Mouse (Mus musculus) fat pad, adult 2 months (tissue): ENCODE measurements around the gene Ush1g.

Experiments
- DNase-seq: peaks from one replicate; pipeline ENCODE4 v3.0.0-alpha.2; 2011; ENCODE audit warnings: low read depth, low spot score; ENCODE audit errors: extremely low read depth

The Ush1g gene

GRCm38 (mm10) chr11:115335223-115335622 lies 13.4 kb upstream of the Ush1g start:
- DNase-seq, result no peak

- no peak for DNase-seq
Observed at GRCm38 (mm10) chr11:115334531-115334930, 12.7 kb upstream of the Ush1g start, which contains the start of gene Otop3. Otop3 (plus strand) TSS chr11:115334731.

GRCm38 (mm10) chr11:115329339-115329738 lies 7.5 kb upstream of the Ush1g start:
- no peak for DNase-seq

DNA sequence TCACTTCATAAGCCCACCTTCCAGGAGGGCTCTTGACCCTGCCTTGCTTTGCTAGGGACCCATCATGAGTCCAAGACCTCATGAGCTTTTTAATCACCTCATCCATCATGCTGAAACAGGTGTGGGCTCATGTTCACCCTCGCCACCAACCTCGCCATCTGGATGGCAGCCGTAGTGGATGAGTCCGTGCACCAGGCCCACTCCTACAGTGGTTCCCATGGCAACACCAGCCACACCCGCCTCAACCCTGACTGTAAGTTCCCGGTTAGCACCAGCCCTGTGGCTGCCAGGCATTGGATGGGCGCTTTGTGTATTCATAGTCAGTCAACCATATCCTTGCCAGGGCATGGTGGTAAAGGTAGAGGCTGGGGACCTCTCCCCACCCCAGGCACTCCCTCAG lies 4.9 kb upstream of the Ush1g start:
- no peak for DNase-seq

GRCm38 (mm10) chr11:115323354-115323753 lies 1.5 kb upstream of the Ush1g start:
- no peak for DNase-seq

DNA sequence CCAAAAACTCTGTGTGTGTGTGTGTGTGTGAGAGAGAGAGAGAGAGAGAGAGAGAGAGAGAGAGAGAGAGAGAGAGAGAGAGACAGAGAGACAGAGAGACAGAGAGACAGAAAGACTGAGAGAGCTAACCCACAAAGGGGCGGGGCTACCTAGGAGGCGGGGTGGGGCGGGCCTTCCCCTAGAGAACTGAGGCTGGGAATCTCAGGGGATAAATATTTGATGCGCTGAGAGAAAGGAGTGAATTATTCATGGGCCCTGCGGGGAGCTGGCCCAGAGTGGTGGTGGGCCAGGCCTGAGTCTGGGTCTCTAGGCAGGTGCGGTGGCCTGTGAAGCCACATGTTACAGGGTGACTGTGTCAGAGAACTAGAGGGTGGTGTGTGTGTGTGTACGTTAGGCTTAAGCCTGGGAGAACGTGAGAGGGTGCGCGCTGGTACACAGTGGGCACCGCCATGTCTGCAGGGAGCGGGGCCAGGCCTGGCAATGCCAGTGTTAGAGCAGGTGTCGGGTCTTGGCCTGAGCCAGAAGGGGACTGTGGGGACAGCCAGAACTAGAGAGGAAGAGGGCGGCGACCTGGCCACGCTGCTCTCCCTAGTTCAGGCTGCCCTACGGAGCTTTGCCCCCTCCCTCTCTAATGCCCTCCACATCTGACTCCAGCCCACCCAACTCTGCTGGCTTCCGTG lies 2.0 kb downstream of the Ush1g start:
- no peak for DNase-seq

DNA sequence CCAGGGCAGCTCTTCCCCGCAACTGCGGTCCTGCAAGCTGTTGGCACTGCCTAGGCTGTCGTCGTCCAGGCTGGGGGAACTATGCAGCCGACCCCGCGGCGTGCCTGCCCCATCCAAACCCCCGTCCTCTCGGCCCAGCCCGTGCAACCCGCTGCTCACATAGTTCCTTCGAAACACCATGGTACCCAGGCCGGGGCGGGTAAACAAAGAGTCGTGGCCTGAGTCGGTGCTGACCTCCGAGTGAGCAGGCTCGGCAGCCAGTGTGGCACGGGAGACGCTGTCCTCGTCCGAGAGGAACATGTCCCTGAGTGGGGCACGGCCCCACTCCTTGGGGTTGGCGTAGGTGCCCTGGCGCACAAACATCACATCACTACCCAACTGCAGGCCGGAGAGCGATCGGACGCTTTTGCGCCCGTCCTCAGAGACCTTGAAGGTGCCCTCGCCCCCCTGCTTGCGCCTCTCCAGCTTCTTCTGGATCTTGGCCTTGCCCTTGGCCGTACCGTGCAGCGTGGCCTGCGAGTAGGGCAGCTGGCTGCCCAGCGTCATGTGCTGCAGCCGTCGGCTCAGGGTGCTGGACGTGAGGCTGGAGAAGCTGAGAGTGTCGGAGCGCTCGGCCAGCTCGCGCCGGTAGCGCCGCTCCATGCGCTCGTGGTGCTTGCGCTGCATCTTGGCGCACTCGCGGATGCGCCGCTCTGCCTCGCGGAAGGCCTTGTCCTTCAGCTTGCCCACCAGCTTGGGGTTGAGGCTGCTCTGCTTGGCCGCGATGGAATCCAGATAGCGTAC lies 3.4 kb downstream of the Ush1g start:
- no peak for DNase-seq

DNA sequence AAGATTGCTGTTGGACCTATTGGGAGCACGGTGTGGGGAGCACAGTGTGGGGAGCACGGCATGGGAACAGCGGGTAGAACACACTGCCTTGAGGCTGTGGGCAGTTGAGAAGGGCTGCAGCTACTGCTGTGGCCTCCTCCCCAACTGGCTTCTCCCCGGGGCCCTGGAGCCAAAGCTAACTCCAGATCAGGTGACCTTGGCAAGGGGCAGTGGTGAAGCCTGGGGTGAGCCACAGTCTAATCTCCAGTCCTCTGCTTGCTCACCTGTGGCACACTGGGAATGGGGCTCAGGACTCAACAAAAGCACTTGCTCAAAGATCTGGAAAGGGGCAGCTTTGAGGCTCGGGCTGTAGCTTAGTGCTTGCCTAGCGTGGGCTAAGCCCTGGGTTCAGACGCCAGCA lies 4.6 kb downstream of the Ush1g start:
- DNase-seq, result no peak

- no peak for DNase-seq
Observed at GRCm38 (mm10) chr11:115314249-115314648, 7.6 kb downstream of the Ush1g start.

GRCm38 (mm10) chr11:115308781-115309180 lies 13.1 kb downstream of the Ush1g start:
- DNase-seq, result no peak

- DNase-seq, result no peak
Observed at GRCm38 (mm10) chr11:115306863-115307262, 15.0 kb downstream of the Ush1g start, which contains the start of gene Otop2. Otop2 (plus strand) TSS chr11:115307163.

GRCm38 (mm10) chr11:115303167-115303566 lies 18.7 kb downstream of the Ush1g start:
- DNase-seq, result no peak

- no peak for DNase-seq
Observed at GRCm38 (mm10) chr11:115301351-115301750, 20.5 kb downstream of the Ush1g start.

DNA sequence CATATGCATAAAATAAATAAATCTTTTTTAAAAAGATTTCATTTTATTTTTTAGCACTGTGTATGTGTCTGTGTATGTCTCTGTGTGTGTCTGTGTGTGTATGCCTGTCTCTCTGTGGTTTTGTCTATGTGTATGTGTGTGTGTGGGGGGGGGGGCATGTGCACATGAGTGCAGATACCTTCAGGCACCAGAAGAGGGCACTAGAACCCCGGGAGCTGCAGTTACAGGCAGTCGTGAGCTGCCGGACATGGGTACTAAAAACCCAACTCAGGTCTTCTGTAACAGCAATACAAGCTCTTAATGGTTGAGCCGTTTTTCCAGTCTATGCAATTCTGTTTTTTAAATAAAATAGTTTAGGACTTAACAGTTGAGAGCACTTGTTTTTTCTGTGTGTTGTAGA lies 21.1 kb downstream of the Ush1g start:
- no peak for DNase-seq

GRCm38 (mm10) chr11:115298160-115298559 lies 23.7 kb downstream of the Ush1g start:
- no peak for DNase-seq

DNA sequence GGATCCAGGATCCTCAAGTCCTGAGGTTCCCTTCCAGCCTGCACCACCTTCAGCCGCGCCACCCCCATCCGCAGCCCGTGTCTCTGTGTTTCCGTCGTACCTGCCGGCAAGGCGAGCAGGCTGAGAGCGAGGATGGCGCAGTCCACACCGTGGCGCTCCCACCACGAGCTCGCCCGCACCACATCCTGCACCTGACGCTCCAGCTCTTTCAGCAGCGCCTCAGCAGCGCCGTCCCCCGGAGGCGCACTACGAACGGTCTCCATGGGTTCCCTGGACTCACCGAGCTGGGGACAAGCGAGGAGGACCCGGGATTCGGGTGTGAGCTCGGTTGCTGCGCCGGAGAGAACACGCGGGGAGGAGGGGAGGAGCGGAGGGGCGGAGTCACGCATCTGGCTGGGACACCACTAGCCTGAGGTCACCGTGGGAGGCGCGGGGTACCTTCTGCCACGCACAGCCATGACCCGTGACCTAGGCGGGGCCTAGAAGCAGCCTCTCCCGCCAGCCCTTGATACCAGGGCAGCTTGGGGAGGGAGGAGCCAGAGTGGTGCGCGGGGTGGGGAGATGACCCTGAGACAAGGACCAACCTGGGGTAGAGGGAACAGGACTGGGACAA lies 24.5 kb downstream of the Ush1g start, which contains the start of gene Fads6:
TSS of gene Fads6 (minus strand) at position 450 of the 613 bp plus-strand sequence.
- DNase-seq, result no peak

DNA sequence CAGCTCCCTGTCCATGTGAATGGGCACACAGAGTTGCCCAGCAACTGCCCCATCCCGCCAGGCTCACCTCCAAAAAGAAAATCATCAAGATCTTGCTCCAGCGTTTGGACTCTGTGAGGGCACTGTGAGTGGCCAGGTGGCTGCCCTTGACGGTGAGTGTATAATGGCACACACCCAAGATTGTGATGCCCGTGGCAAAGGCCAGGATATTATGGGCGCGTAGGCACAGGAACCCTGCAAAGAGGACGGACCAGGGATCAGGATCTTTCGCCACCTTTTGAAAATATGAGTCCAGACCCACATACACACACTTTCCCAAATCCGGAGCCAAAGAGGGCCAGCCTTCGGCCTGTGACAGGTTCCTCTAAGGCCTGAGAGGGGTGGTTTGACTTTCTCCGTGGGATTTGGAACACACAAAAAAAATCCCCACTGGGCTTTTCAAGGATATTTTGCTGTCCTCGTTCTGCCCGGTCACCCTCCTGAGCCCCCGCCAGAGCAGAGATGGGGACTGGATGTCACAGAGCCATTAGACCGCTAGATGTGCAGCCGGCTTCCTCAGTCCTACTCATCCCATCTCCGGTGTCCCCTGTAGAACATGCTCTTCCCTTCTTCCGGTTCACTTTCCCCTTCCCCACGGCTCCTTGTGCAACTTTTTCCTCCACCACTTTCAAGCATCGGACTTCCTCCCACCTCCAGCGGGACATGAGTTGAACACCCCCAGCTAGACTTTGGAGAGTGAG lies 25.2 kb downstream of the Ush1g start:
- peak; percentile 76 for DNase-seq

DNA sequence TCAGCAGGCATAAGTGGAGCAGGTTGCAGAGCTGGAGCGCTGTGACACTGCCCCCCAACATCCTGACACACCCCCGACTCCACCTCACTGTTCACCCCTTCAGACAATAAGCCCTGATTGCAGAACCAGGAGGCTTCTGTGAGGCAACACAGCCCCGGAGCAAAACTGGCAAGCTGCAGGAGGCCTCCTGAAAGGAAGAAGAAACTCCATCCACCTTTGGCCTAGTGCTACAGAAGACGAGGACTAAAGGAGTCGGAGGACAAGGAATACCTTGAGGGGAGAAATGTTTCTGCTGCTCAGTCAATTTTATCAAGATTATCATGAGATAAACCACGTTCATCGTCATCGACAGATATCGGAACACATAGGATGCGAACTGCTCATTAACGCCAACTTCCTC lies 25.9 kb downstream of the Ush1g start:
- DNase-seq, result peak; percentile 90

DNA sequence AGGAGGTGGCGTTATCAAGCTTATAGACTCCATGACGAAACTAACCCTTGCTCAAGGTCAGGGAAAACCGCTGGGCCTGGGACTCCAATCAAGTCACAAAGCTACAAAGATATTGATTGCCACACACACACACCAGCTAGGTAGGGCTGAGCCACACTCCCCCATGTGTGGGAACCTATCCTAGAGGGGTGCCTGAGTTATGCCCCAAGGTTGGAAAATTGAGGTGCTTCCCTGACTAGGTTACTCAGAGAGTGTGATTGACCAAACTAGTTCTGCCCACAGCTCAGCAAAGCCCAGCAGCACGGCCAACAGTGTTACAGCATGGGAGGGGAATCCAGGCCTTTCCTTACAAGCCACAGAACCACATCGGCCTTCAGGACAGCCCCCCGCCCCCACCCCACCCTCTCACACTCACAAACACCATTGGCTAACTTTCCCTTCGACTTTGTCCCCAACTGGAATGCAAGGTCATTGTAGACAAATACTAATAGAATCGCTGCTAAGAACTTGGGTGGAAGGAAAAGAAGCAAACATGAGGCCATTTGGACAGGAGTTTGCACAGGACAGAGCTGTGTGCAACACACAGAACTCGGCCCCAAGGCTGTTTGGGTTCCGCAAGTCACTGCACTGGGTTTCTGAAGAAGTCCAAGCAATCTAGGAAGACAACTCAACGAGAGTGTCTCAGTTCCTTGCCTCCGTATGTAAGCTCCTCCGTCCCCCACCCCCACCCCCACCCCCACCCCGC lies 29.0 kb downstream of the Ush1g start:
- no peak for DNase-seq

DNA sequence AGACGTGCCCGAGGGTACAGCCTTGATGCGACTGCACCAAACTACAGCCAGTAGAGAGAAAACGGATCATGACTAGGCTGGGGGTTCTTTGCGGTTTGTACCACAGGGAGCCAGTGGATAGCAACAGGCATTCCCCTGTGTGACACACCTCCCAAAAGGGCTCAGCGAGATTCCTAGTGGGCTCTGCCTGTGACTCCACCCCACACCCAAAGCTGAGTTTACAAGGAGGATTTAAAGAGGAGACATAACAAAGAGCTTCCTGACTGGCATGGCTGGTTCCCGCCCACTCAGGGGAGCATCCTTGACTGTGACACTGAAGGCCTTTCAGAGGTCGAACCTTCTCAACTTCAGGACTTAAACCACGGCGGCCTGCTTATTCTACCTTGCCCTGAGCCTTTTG lies 30.3 kb downstream of the Ush1g start:
- DNase-seq, result no peak
